Mouse (Mus musculus): ENCODE measurements around the gene Fam205c.

Fam205c gene

DNA sequence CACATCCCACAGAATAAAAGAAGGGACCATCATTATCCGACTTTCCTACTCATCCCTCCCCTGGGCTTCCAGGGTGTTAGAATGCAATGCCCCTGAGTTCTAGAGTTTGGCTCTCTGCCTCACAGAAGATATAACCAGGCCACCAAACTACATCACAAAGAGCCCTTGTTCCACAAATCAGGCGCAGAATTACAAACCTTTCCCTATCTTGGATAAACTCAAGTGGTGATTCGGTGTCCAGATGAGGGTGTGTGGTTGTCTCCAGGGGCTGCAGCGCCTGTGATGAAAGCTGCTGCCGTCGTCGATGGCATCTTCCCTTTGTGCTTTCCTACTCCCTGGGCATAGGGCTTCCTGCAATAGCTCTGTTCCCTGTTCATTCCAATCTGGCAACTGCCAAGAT is at the start of gene Fam205c:
Gene Fam205c (minus strand): TSS at position 101 of the 400 bp plus-strand sequence.
- in situ Hi-C loops (cut with MboI; ENCODE audit: low pct_unique_long_range_greater_than_20kb in 1 of 2, low sequenced_read_pairs in 2 of 2, unreplicated experiment in 1 of 2) = loop anchor here in 1 of 2 experiments (5.0 kb wide), 1 partner anchor 88 kb away; no protein-coding TSS in a partner anchor

DNA sequence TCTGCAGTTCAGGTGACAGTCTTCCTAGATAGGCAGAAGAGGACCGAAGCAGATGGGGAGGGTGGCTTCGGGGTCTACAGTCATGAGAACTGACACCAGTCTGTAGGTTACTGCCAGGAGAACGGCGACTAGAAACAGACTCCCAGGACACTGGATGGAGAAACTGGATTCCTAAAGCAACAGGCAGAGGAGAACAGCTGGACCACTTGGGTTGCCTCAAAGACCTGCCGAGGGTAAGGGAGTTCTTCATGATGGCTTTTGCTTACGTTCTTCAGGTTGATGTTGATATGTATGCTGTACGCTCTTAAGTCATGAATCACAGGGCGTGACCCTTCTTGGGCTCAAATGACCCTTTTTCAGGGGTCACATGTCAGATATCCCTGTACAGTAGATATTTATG is 48.4 kb upstream of the Fam205c start:
- in situ Hi-C loops (cut with MboI; ENCODE audit: low pct_unique_long_range_greater_than_20kb in 1 of 2, low sequenced_read_pairs in 2 of 2, unreplicated experiment in 1 of 2) = no loop called here

DNA sequence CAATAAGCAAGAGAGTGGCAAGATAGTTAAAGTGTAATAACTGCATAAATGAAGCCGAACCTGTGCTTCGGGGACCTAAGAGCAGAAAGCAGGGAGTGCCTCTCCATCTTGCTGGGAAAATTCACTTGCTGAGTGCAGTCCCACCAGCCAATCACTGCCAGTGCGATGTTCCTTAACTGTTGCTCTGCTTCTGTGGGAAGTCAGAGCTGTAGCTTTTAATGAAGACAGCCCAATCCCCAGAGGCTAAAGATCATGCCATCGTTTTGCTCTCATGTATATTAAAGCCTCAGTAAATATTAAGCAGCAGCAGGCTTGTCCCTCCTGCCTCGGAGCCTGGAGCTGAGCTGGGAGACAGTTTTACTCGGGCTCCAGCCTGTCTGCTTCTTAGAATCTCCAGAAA is 48.0 kb upstream of the Fam205c start:
- in situ Hi-C loops (cut with MboI; ENCODE audit: low pct_unique_long_range_greater_than_20kb in 1 of 2, low sequenced_read_pairs in 2 of 2, unreplicated experiment in 1 of 2) = no loop called here

DNA sequence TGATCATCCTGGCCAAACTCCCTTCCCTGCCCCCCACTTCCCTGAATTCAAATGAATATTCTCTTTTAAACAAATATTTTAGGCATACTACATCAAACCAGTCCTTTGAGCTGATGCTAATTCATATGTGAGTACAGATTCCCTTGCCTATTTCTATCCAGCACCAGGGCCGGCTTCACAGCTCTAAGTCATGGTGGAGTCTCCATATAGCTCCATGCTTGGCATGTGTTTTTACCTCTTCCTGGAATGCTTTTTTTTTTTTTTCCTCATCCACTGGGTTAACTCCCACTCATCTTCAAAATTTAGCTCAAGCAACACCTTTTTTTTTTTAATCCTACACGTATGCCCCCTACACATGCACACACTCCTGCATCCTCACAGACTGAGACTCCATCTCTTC is 47.5 kb upstream of the Fam205c start:
- in situ Hi-C loops (cut with MboI; ENCODE audit: low pct_unique_long_range_greater_than_20kb in 1 of 2, low sequenced_read_pairs in 2 of 2, unreplicated experiment in 1 of 2) = no loop called here

DNA sequence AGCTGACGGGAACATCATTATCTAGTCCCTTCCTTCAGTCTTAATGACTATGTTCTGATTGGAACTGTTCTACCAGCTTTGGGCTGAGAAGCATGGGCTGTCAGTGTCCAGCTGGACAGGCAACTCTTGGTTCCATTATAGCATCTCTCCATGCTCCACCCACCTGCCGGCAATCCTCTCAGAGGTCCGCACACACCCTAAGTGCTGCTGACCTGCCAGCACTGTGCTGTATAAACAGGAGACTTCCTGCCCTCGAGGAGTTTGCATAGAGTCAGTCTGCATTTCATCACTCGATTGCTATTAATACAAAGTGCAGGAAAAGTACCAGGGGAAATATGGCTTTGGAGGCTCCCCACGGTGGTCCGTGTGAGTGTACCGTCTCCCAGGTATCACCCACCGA is 46.7 kb upstream of the Fam205c start:
- in situ Hi-C loops (cut with MboI; ENCODE audit: low pct_unique_long_range_greater_than_20kb in 1 of 2, low sequenced_read_pairs in 2 of 2, unreplicated experiment in 1 of 2) = no loop called here

DNA sequence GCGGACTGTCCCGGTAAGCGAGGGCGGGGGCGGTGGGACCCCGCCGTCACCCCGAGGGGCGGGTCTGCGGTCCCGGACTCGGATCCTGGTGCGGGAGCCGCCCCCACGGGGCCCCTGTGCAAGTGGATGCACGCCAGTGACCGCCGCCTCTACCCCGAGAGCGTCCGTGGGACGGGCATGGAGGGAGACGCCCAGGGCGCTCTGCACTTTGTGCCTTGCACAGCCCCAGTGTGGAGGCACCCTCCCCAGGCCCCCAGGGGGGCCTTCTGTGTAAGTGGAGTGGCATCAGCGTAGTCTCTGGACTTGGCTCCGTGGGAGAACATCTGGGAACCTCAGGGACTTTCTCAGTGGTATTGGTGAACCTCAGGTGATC is 43.4 kb upstream of the Fam205c start:
- in situ Hi-C loops (cut with MboI; ENCODE audit: low pct_unique_long_range_greater_than_20kb in 1 of 2, low sequenced_read_pairs in 2 of 2, unreplicated experiment in 1 of 2) = no loop called here

DNA sequence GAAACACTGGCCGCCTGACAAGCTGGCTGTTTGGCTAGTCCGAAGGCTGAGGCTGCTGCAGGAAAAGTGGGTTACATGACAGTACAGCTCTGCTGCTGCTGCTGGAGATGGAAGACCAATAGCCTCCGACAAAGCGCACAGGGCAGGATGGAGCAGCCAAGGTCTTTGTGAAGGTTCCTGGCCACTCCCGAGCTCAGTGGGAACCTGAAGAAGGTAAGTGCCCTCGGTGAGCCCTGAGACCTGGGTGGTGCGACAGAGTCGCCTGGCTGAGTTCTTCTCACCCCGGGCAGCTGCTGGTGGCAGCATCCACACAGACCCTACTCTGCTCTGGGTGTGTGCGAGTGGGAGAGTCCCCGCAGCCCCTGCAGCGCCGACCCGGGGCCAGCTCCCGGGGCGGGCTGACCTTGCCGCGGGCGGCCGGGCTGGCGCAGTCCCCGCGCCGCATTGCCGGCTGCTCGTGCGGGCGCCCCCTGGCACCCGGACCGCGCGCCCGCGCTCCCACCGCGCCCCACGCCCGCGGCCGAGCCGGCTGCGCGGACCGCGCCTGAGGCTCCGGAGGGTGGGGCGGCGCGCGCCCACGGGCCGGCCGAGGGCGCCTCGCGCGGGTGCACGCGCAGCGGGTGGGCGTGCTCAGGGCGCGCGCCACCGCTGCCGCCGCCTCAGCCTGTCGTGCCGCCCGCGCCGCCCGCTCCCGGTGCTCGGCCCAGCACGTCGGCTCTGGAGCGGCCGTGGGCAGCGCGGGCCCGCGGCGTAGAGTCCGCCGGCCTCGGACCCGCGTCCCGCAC is 42.8 kb upstream of the Fam205c start, which contains the start of gene Phf24:
Gene Phf24 (plus strand): TSS at position 44 of the 785 bp plus-strand sequence.
- in situ Hi-C loops (cut with MboI; ENCODE audit: low pct_unique_long_range_greater_than_20kb in 1 of 2, low sequenced_read_pairs in 2 of 2, unreplicated experiment in 1 of 2) = no loop called here

DNA sequence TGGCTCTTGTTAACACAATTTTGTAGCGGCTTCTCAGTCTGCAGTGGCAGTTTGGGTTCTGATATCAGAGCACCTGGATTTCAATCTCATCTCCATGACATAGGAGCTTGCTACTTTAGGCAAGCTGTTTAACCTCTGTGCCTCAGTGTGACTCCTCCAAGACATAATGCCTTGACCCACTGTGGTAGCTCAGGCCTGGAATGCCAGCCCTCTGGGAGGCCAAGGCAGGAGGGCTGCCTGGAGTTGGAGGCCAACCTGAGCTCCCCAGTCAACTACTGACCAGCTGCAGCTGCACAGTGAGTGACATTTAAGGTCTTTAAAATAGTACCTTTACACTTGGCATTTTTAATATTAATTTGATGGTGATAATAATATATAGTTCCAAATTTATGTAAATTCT is 41.9 kb upstream of the Fam205c start:
- in situ Hi-C loops (cut with MboI; ENCODE audit: low pct_unique_long_range_greater_than_20kb in 1 of 2, low sequenced_read_pairs in 2 of 2, unreplicated experiment in 1 of 2) = no loop called here

DNA sequence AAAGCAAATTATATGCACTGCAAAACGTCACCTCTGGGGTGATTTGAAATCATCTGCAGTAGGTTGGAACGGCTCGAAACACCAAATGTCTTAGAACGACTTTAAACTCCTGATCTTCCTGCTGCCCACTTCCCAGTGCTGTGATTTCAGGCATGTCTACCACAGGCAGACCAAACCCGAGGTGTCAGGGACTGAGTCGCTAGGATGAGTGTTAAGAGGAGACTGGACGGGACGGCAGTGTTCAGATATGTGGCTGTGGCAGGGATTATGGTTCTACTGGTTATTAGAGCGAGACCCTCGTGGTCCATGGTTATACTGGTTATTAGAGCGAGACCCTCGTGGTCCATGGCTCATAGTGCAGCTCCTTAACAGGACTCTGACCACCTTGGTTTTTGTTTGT is 41.3 kb upstream of the Fam205c start:
- in situ Hi-C loops (cut with MboI; ENCODE audit: low pct_unique_long_range_greater_than_20kb in 1 of 2, low sequenced_read_pairs in 2 of 2, unreplicated experiment in 1 of 2) = no loop called here

DNA sequence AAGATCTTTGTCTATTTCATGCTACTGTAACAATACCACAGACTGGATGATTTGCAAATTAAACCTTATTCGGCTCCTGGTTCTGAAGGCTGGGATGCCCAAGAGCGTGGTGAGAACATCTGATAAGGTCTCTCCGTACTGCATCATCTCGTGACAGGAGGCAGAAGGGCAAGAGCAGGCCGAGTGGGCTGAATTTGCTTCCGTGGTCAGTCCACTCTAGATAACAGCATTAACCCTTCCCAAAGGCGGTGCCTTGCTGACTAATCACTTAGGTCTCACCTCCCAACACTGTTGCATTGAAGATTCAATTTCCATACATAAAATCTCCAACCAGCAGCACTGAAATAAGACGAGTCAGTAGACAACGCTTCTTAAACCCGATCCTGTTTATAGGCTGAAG is 39.4 kb upstream of the Fam205c start:
- in situ Hi-C loops (cut with MboI; ENCODE audit: low pct_unique_long_range_greater_than_20kb in 1 of 2, low sequenced_read_pairs in 2 of 2, unreplicated experiment in 1 of 2) = no loop called here

DNA sequence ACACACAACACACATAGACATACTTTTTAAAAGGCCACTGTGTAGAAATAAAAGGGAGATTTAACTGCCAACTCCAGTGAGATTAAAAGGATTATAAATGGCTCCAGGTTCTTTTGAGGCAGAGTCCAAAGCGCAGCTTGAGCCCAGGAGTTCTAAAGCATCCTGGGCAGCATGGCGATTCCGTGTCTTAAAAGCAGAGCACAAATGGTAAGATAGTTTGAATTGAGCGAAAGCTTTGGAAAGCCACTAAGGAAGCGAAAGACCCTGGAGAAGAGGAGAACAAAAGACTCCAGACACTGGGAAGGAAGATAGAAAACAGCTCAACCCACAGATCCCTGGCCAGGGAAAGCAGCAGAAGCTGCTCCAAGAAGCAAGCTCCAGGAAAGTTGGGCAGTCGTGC is 30.9 kb upstream of the Fam205c start:
- in situ Hi-C loops (cut with MboI; ENCODE audit: low pct_unique_long_range_greater_than_20kb in 1 of 2, low sequenced_read_pairs in 2 of 2, unreplicated experiment in 1 of 2) = no loop called here

DNA sequence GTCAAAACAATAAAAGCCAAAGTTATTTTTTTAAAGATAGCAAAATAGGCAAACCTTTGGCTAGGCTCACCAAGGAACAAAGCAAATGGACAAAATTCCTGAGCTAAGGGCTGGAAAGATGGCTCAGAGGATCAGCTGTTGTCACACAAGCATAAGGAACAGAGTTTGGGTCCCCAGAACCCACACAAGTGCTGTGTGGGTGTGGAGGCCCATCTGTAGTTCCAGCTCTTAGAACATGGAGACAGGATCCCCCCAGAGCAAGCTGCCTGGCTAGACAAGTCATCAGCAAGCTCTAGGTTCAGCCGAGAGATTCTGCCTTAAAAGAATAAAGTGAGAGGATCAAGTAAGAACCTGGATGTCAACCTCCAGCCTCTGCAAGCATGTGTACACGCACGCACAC is 30.5 kb upstream of the Fam205c start:
- in situ Hi-C loops (cut with MboI; ENCODE audit: low pct_unique_long_range_greater_than_20kb in 1 of 2, low sequenced_read_pairs in 2 of 2, unreplicated experiment in 1 of 2) = no loop called here

DNA sequence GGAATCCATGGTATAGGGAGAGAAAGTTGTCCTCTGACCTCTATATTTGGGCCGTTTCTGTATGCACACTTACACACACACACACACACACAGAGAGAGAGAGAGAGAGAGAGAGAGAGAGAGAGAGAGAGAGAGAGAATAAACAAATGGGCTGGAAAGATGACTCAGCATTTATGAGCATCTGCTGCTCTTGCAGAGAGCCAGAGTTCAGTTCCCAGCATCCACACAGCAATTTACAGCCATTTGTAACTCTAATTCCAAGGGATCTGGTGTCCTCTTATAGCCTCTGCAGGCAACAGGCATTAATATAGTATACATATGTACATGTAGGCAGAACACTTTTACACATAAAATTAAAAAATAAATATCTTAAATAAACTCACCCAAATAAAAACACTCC is 29.9 kb upstream of the Fam205c start:
- in situ Hi-C loops (cut with MboI; ENCODE audit: low pct_unique_long_range_greater_than_20kb in 1 of 2, low sequenced_read_pairs in 2 of 2, unreplicated experiment in 1 of 2) = no loop called here

DNA sequence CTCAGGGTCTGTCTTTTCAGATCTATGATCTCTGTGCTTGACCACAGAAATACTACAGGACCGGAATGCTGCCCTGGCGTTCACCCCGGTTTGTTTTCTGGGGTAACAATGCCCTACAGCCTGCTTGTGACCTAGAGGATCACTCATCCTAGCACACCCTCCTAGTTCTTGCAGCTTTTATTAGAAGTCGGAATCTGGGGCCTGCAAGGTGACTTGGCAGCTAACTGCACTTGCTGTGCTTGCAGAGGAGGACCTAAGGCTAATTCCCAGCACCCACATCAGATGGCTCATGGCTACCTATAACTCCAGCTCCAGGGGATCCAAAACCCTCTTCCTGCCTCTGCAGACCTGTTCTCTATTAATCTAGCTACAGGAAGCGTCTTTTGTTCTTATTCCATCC is 28.7 kb upstream of the Fam205c start:
- in situ Hi-C loops (cut with MboI; ENCODE audit: low pct_unique_long_range_greater_than_20kb in 1 of 2, low sequenced_read_pairs in 2 of 2, unreplicated experiment in 1 of 2) = no loop called here

DNA sequence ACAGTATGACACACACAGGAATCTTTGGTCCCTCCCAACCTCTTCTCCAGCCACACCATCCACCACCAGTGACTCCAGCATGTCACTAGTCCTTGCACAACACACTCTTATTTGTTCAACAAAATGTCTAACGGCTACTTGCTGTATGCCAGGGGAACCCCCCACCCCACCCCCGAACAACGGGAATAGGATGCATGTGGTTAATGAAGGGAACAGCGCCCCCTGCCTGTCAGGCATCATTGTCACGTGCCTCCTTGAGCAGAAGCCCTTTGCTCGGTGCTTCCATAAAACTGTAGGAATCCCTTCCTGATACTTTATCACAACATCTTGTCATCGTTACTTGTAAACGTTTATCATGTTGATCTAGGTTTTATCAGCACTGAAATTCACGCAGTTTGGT is 28.1 kb upstream of the Fam205c start:
- in situ Hi-C loops (cut with MboI; ENCODE audit: low pct_unique_long_range_greater_than_20kb in 1 of 2, low sequenced_read_pairs in 2 of 2, unreplicated experiment in 1 of 2) = no loop called here

DNA sequence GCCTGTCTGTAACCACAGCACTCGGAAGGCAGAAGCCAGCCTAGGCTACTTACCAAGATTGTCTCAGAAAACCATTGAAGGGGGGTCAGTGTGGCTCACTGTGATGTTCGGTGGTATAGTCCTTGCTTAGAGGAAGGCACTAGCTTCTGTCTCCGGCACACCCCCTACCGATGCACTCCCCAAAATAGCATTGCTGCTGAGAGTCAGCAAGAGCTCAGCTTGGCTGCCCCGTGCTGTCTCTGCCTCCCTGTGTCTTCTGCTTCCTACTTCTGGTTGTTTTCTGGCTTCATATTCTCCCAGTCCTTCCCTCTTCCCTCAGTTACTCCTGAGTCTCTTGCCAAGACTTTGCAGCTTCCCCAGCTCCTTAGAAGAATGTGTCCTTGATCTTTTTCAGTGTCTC is 26.8 kb upstream of the Fam205c start:
- in situ Hi-C loops (cut with MboI; ENCODE audit: low pct_unique_long_range_greater_than_20kb in 1 of 2, low sequenced_read_pairs in 2 of 2, unreplicated experiment in 1 of 2) = no loop called here

DNA sequence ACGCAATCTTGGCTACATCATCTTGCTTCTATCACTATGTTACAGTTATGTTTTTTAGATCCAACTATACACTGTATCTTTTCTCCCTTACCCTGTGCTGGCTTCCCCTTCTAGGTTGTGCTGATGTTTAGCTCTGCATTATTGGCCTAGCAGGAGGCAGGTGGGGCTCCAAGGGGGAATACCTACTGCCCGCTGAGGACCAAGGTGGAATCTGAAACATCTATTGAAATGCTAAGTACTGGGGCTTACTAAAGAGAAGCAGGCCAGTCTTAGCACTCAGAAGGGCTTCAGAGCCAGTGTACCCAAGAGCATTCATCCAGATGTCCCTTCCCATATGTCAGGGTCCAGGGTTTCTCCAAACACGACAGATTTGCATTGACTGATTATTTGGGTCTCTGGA is 24.9 kb upstream of the Fam205c start:
- in situ Hi-C loops (cut with MboI; ENCODE audit: low pct_unique_long_range_greater_than_20kb in 1 of 2, low sequenced_read_pairs in 2 of 2, unreplicated experiment in 1 of 2) = no loop called here

DNA sequence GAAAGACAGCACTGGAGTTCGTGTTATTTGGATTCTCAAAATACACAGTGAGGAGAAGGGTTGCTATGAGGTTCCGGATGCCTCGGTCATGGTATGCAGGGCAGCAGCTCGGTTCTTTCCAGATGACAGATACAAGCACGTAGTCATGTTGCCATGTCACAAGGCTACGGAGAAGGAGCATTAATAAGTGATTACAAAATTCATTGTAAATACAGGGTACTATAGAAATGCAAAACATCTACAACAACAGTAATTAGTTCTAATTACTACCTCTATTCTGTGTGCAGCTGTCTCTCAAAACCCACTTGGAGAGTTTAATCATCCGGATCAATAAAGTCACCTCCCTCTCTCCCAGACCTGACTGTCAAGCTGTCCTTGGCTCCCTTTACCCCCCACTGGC is 21.1 kb upstream of the Fam205c start:
- in situ Hi-C loops (cut with MboI; ENCODE audit: low pct_unique_long_range_greater_than_20kb in 1 of 2, low sequenced_read_pairs in 2 of 2, unreplicated experiment in 1 of 2) = no loop called here

DNA sequence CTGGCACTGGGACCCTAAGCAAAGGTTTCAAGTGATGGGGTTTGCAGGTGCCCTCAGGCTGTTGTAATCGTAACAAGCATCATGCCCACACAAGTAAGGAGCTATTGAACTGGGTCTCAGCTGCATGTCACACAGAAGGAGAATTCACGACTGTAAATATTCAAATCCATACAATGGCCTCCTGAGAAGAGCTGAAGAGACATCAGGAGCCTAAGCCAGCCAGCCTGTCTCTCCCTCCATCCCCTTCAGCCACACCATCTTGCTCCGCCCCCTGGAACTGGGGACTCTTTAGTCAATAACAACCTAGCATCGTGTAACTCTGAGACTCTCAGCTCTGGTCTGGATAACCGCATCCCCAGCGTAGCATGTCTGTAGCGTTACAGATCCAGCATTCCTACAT is 17.1 kb upstream of the Fam205c start:
- in situ Hi-C loops (cut with MboI; ENCODE audit: low pct_unique_long_range_greater_than_20kb in 1 of 2, low sequenced_read_pairs in 2 of 2, unreplicated experiment in 1 of 2) = no loop called here

DNA sequence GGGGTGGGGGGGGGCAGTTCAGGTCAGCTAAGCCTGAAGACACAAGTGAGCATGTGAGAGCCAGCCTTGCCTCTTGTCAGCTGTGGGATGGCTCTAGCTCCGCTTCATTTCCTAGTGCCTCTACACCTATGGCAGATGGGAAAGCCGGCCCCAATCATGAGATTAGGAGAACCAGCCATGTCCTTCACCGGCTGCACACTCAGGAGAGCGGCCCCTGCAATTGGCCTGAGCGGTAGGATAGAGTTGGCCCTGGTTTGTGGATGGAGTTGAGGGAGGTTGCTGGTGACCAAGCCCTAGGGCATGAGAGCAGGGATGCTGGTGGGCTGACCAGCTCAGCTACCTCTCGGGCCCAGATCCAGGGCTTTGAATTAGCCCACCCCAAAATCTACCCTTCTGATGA is 14.8 kb upstream of the Fam205c start:
- in situ Hi-C loops (cut with MboI; ENCODE audit: low pct_unique_long_range_greater_than_20kb in 1 of 2, low sequenced_read_pairs in 2 of 2, unreplicated experiment in 1 of 2) = no loop called here

DNA sequence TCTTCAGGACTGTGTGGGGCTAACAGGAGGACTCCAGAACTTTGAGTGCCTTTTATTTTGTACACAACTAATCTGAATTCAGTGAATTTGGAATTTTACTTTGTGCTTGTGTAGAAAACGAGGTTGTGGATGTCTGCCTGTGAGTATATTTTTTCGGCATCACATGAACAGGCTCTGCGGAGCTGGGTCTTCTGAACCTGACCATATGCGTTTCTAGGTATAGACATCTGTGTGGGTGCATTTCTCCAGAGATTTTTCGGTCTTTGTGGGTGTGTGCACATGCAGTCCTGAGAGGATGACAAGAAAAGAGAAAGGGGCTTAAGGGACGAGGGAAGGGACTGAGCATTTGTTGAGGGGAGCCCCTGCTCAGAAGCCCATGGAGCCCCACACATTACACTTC is 12.9 kb upstream of the Fam205c start:
- in situ Hi-C loops (cut with MboI; ENCODE audit: low pct_unique_long_range_greater_than_20kb in 1 of 2, low sequenced_read_pairs in 2 of 2, unreplicated experiment in 1 of 2) = no loop called here
